Mouse (Mus musculus) MEL (cell line): ENCODE measurements at regions not wholly inside any gene's neighbourhood (a gene's known extent, or its start where the extent isn't known, plus 50 kb on each side); places are given as distances from the start of the nearest gene placed in this dataset.

Source experiments
- DNase-seq: peaks from one replicate; pipeline ENCODE4 v3.0.0; 2011; ENCODE audit warnings: low read depth, low spot score
- H3K27ac ChIP-seq: 2 replicates; pipeline ENCODE4 v1.5.1; 2012; ENCODE audit warnings: low read depth, mild to moderate bottlenecking, control low read depth, low read length, moderate library complexity; ENCODE audit not compliant: control insufficient read depth
- H3K27me3 ChIP-seq, 2 experiments: fragments of 150-350 bp in 1 of 2; sonication (generic) in 1 of 2; 2 replicates each; pipeline ENCODE4 v1.6.1; 2012; ENCODE audit warnings: low read length in 2 of 2, mild to moderate bottlenecking in 2 of 2, improper control_type of control experiment in 1 of 2, moderate library complexity in 1 of 2; ENCODE audit not compliant: insufficient read depth in 2 of 2, control insufficient read depth in 1 of 2
- H3K36me3 ChIP-seq, 2 experiments: 2 replicates each; pipeline ENCODE4 v1.6.1; 2012 to 2014; ENCODE audit warnings: low read length in 2 of 2, improper control_type of control experiment in 1 of 2, inconsistent platforms in 1 of 2, mild to moderate bottlenecking in 1 of 2; ENCODE audit not compliant: insufficient read depth in 2 of 2, control insufficient read depth in 1 of 2
- H3K4me1 ChIP-seq, 2 experiments: fragments of 150-350 bp in 1 of 2; sonication (generic) in 1 of 2; 2 replicates each; pipeline ENCODE4 v1.6.1; 2012; ENCODE audit warnings: low read length in 2 of 2, improper control_type of control experiment in 1 of 2, mild to moderate bottlenecking in 1 of 2; ENCODE audit not compliant: insufficient read depth in 2 of 2, control insufficient read depth in 1 of 2
- H3K4me3 ChIP-seq, 2 experiments: fragments of 150-350 bp in 1 of 2; sonication (generic) in 1 of 2; 2 replicates each; pipeline ENCODE4 v1.5.1; 2012; ENCODE audit warnings: low read depth in 2 of 2, low read length in 2 of 2, mild to moderate bottlenecking in 2 of 2, moderate library complexity in 2 of 2, control low read depth in 1 of 2, improper control_type of control experiment in 1 of 2; ENCODE audit not compliant: control insufficient read depth in 1 of 2, insufficient read depth in 1 of 2
- H3K79me2 ChIP-seq: 2 replicates; pipeline ENCODE4 v1.6.1; 2012; ENCODE audit warnings: mild to moderate bottlenecking, low read length, moderate library complexity; ENCODE audit not compliant: control insufficient read depth, poor library complexity, insufficient read depth
- H3K9ac ChIP-seq: 2 replicates; pipeline ENCODE4 v1.6.1; 2012; ENCODE audit warnings: low read depth, mild to moderate bottlenecking, control low read depth, low read length, moderate library complexity; ENCODE audit not compliant: control insufficient read depth, poor library complexity, severe bottlenecking
- H3K9me3 ChIP-seq: fragments of 150-350 bp; sonication (generic); replicated peaks from 2 replicates; pipeline ENCODE4 v1.6.1; 2012; ENCODE audit warnings: mild to moderate bottlenecking, low read length, improper control_type of control experiment, moderate library complexity; ENCODE audit not compliant: insufficient read depth
- BHLHE40 ChIP-seq: IDR thresholded peaks from 2 replicates; pipeline ENCODE4 v1.6.1; 2012; ENCODE audit warnings: low read depth, mild to moderate bottlenecking, inconsistent platforms, low read length, improper control_type of control experiment, borderline replicate concordance
- CTCF ChIP-seq, 3 experiments: IDR thresholded peaks in 2 of 3; conservative IDR thresholded peaks in 1 of 3; 2 replicates each; pipeline ENCODE4 v1.5.1; 2011 to 2012; ENCODE audit warnings: low read length in 3 of 3, low read depth in 2 of 3, mild to moderate bottlenecking in 2 of 3, improper control_type of control experiment in 1 of 3, inconsistent platforms in 1 of 3, mixed read lengths in 1 of 3, moderate library complexity in 1 of 3; ENCODE audit not compliant: control insufficient read depth in 1 of 3, insufficient read depth in 1 of 3, poor library complexity in 1 of 3, severe bottlenecking in 1 of 3
- E2F4 ChIP-seq: IDR thresholded peaks from 2 replicates; pipeline ENCODE4 v1.6.1; 2011; ENCODE audit warnings: low read depth, low read length, improper control_type of control experiment, borderline replicate concordance
- ELF1 ChIP-seq: IDR thresholded peaks from 2 replicates; pipeline ENCODE4 v1.6.1; 2014; ENCODE audit warnings: low read depth, mild to moderate bottlenecking, inconsistent platforms, low read length, improper control_type of control experiment, moderate library complexity
- GATA1 ChIP-seq: IDR thresholded peaks from 2 replicates; pipeline ENCODE4 v1.6.1; 2011; ENCODE audit warnings: low read depth, low read length, improper control_type of control experiment
- JUND ChIP-seq: IDR thresholded peaks from 2 replicates; pipeline ENCODE4 v1.6.1; 2011; ENCODE audit warnings: low read depth, mild to moderate bottlenecking, improper control_type of control experiment, low read length
- MAX ChIP-seq: IDR thresholded peaks from 2 replicates; pipeline ENCODE4 v1.6.1; 2011; ENCODE audit warnings: low read length, improper control_type of control experiment
- MAZ ChIP-seq: IDR thresholded peaks from 2 replicates; pipeline ENCODE4 v1.6.1; 2012; ENCODE audit warnings: low read depth, mild to moderate bottlenecking, inconsistent platforms, low read length, improper control_type of control experiment
- NELFE ChIP-seq: IDR thresholded peaks from 2 replicates; pipeline ENCODE4 v1.6.1; 2011; ENCODE audit warnings: low read depth, low read length, improper control_type of control experiment
- POLR2A ChIP-seq, 2 experiments: IDR thresholded peaks; 2 replicates each; pipeline ENCODE4 v1.6.1; 2011 to 2012; ENCODE audit warnings: low read length in 2 of 2, mild to moderate bottlenecking in 2 of 2, control low read depth in 1 of 2, improper control_type of control experiment in 1 of 2, low read depth in 1 of 2, moderate library complexity in 1 of 2; ENCODE audit not compliant: control insufficient read depth in 1 of 2, insufficient read depth in 1 of 2, poor library complexity in 1 of 2
- POLR2AphosphoS2 ChIP-seq: IDR thresholded peaks from 2 replicates; pipeline ENCODE4 v1.6.1; 2011; ENCODE audit warnings: low read length, improper control_type of control experiment
- POLR2AphosphoS5 ChIP-seq: IDR thresholded peaks from 2 replicates; pipeline ENCODE4 v1.6.1; 2012; ENCODE audit warnings: low read depth, borderline replicate concordance, mild to moderate bottlenecking, inconsistent platforms, low read length, moderate library complexity, mixed read lengths
- RCOR1 ChIP-seq: IDR thresholded peaks from 2 replicates; pipeline ENCODE4 v1.6.1; 2012; ENCODE audit warnings: low read depth, mild to moderate bottlenecking, inconsistent platforms, low read length, improper control_type of control experiment
- SIN3A ChIP-seq: IDR thresholded peaks from 2 replicates; pipeline ENCODE4 v1.6.1; 2012; ENCODE audit warnings: low read length, improper control_type of control experiment, inconsistent platforms
- SMC3 ChIP-seq: IDR thresholded peaks from 2 replicates; pipeline ENCODE4 v1.6.1; 2011; ENCODE audit warnings: low read depth, low read length, improper control_type of control experiment
- TBP ChIP-seq: IDR thresholded peaks from 2 replicates; pipeline ENCODE4 v1.8.0; 2011; ENCODE audit warnings: low read depth, low read length, improper control_type of control experiment
- USF1 ChIP-seq: IDR thresholded peaks from 2 replicates; pipeline ENCODE4 v1.6.1; 2014; ENCODE audit warnings: low read depth, mild to moderate bottlenecking, inconsistent platforms, low read length, improper control_type of control experiment, moderate library complexity
- ZC3H11A ChIP-seq: IDR thresholded peaks from 2 replicates; pipeline ENCODE4 v1.6.1; 2012; ENCODE audit warnings: low read depth, mild to moderate bottlenecking, inconsistent platforms, low read length, improper control_type of control experiment
- ZKSCAN1 ChIP-seq: IDR thresholded peaks from 2 replicates; pipeline ENCODE4 v1.6.1; 2012; ENCODE audit warnings: low read depth, mild to moderate bottlenecking, inconsistent platforms, low read length, improper control_type of control experiment, moderate library complexity
- ZMIZ1 ChIP-seq: IDR thresholded peaks from 2 replicates; pipeline ENCODE4 v1.6.1; 2012; ENCODE audit warnings: low read depth, mild to moderate bottlenecking, inconsistent platforms, low read length, improper control_type of control experiment, moderate library complexity

- H3K36me3 ChIP-seq, result no peaks in the 10 kb centered on the region
- DNase-seq, result no peak
- no peak overlapping the region for H3K9ac ChIP-seq
- H3K4me1 ChIP-seq, result no peaks in the 10 kb centered on the region
- H3K4me3 ChIP-seq, result no peak overlapping the region
- no peaks in the 10 kb centered on the region for H3K9me3 ChIP-seq
- no peak overlapping the region for H3K27ac ChIP-seq
- TF ChIP-seq GATA1 (no peak), ZMIZ1 (no peak), CTCF (IDR thresholded peaks at IDR 0.05 in 2 of 3, conservative IDR thresholded peaks at IDR 0.05 in 1 of 3; ENCODE audit: control insufficient read depth in 1 of 3, insufficient read depth in 1 of 3, low read depth in 2 of 3, low read length in 3 of 3, poor library complexity in 1 of 3, severe bottlenecking in 1 of 3) (no peak), POLR2AphosphoS2 (no peak), SIN3A (no peak), TBP (no peak), USF1 (no peak), JUND (no peak), SMC3 (no peak)
- H3K79me2 ChIP-seq, result no peaks in the 10 kb centered on the region
- no peaks in the 10 kb centered on the region for H3K27me3 ChIP-seq
Observed at GRCm38 (mm10) chr11:113046200-113047051, 264.4 kb downstream of the Sox9 start.

DNA sequence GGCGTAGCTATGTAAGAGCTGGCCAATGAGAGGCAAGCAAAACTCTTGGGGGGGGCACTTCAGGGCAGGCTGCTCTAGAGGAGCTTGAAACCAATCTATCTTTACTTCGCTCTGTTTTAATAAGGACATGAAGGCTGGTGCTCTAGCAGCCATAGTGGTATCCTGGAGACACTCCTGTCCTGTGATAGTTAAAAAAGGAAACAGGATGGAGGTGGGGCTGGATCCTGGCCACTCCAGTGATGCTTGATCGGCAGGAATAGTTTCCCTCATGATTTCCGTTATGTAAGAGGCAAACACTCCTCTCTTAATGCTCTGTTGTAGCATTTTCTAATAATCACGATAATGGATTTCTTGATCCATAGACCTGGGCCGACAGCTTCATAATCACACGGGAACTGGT lies 266.1 kb downstream of the Sox9 start:
- H3K9me3 ChIP-seq, result no peaks in the 10 kb centered on the region
- H3K36me3 ChIP-seq, result no peaks in the 10 kb centered on the region

More for the DNA sequence above, 266.1 kb downstream of the Sox9 start:
- Histone ChIP-seq H3K79me2 (no peaks in the 10 kb centered on the region), H3K9ac (no peak overlapping the region), H3K27ac (no peak overlapping the region), H3K27me3 (no peaks in the 10 kb centered on the region), H3K4me1 (no peaks in the 10 kb centered on the region), H3K4me3 (no peak overlapping the region)
- TF ChIP-seq SMC3 (no peak), MAZ (no peak), GATA1 (no peak), USF1 (no peak), BHLHE40 (no peak), RCOR1 (no peak), ZC3H11A (no peak), CTCF (IDR thresholded peaks at IDR 0.05 in 2 of 3, conservative IDR thresholded peaks at IDR 0.05 in 1 of 3; ENCODE audit: control insufficient read depth in 1 of 3, insufficient read depth in 1 of 3, low read depth in 2 of 3, low read length in 3 of 3, poor library complexity in 1 of 3, severe bottlenecking in 1 of 3) (no peak), NELFE (no peak), ELF1 (no peak), POLR2AphosphoS5 (no peak), ZMIZ1 (no peak), POLR2A (IDR thresholded peaks at IDR 0.05; ENCODE audit: control insufficient read depth in 1 of 2, insufficient read depth in 1 of 2, low read depth in 1 of 2, low read length in 2 of 2, poor library complexity in 1 of 2) (no peak), MAX (no peak), ZKSCAN1 (no peak), SIN3A (no peak), E2F4 (no peak)
- no peak for DNase-seq
